Mouse (Mus musculus): ENCODE measurements around the gene AC153137.1. TPM values are rescaled to one million over a fixed set of nuclear protein-coding genes. Genes with fewer than 3 reads are reported as not detected.

Gene AC153137.1
- polyA plus RNA-seq, 1 experiment, result not detected

Other genes starting within 250 kb of the AC153137.1 start
- gene Phf3, start 104.0 kb downstream of the AC153137.1 start, polyA plus RNA-seq (2012; rRNA removed), result 52.4 and 58.5 TPM in 2 replicates
- gene Lgsn, start 198.4 kb upstream of the AC153137.1 start, polyA plus RNA-seq (2012; rRNA removed), result 0.08 TPM in 1 of 2 replicates, not detected in the other
- not detected in 2 replicates for gene 4931428L18Rik, start 244.7 kb upstream of the AC153137.1 start, polyA plus RNA-seq (2012; rRNA removed)
- gene Pih1d3, start 244.9 kb upstream of the AC153137.1 start, polyA plus RNA-seq (2012; rRNA removed), result not detected in 2 replicates

Data from frontal cortex, adult 2 months (tissue).